Mouse (Mus musculus): ENCODE measurements around the gene Cubn. TPM values are rescaled to one million over a fixed set of nuclear protein-coding genes. Genes with fewer than 3 reads are reported as not detected.

Gene Cubn
- polyA plus RNA-seq, 1 experiment from 2014 or later: 0.32 TPM

DNA sequence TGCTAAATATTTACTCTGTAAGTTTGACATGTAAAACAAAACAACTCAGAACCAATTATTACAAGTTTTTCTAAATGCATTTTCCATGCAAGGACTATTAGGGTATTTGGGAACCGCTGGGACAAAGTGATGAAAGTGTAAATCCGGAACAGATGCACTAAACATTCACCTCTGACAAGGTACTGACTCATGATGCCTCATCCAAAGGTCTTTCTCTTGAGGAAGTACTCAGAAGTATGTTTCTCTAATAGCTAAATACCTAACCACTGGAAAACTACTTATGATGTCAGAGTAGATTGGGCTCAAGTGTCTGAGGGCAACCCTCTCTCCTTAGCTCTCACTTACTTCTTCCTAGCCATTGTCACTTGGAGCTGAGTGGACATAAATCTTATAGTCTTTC, 10.9 kb downstream of the Cubn start:
- Histone ChIP-seq H3K4me3 (replicated peaks) (no peak overlapping the region), H3K4me1 (no peaks in the 10 kb centered on the region), H3K4me2 (no peak overlapping the region), H3K9me3 (replicated peaks) (no peaks in the 10 kb centered on the region), H3K27me3 (replicated peaks) (no peaks in the 10 kb centered on the region), H3K27ac (replicated peaks) (no peak overlapping the region), H3K9ac (replicated peaks) (no peak overlapping the region), H3K36me3 (no peaks in the 10 kb centered on the region)
- no peak for ATAC-seq (ENCODE audit: low FRiP score)
- WGBS: 98% methylated on average over 2 of the region's 2 CpGs

DNA sequence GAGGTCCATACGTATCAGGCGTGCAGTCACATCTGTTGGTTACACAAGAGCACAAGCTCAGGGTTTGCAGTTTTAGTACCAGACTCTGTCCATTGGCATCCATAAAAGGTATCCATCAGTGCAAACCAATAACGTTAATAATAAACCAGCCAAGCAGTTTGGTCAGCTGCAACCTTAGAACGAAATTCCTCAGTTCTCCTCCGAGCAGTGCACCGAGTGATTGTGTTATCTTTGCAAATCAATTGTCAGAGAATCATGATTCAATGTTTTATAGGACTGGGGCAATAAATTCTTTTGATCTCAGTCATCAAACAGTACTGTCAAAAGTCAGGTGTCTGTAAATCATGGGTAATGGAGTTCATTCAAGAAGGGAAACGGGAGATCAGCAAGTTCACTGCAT, 12.4 kb downstream of the Cubn start:
- H3K36me3 ChIP-seq: no peaks in the 10 kb centered on the region
- H3K9ac ChIP-seq (replicated peaks): no peak overlapping the region
- no peak for ATAC-seq (ENCODE audit: low FRiP score)
- no peaks in the 10 kb centered on the region for H3K9me3 ChIP-seq (replicated peaks)
- no peak overlapping the region for H3K4me2 ChIP-seq
- no peak overlapping the region for H3K27ac ChIP-seq (replicated peaks)
- no peak overlapping the region for H3K4me3 ChIP-seq (replicated peaks)
- H3K27me3 ChIP-seq (replicated peaks): no peaks in the 10 kb centered on the region
- WGBS: 75% methylated on average over 7 of the region's 7 CpGs
- no peaks in the 10 kb centered on the region for H3K4me1 ChIP-seq

DNA sequence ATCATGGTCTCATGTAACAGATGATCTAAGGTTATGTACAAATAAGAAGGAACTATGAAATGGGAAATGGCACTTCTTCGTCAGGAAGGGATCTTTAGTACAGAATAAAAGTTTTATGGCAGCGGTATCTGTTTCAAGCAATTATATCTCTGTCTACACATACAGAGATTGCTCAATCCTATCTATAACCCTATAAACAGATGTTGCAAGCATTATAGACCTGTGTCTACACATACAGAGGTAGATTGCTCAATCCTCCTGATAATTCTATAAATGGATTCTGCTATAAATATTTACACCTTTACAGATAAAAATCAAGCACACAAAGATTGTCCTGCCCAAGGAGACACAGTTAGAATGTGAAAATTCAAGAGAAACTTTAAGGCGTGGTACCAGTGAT, 21.5 kb downstream of the Cubn start:
- Histone ChIP-seq H3K27ac (replicated peaks) (no peak overlapping the region), H3K27me3 (replicated peaks) (no peaks in the 10 kb centered on the region), H3K36me3 (no peaks in the 10 kb centered on the region), H3K4me3 (replicated peaks) (no peak overlapping the region), H3K4me2 (no peak overlapping the region), H3K9me3 (replicated peaks) (no peaks in the 10 kb centered on the region), H3K9ac (replicated peaks) (no peak overlapping the region), H3K4me1 (no peaks in the 10 kb centered on the region)
- no peak for ATAC-seq (ENCODE audit: low FRiP score)
- WGBS: 89% methylated on average over 3 of the region's 3 CpGs

DNA sequence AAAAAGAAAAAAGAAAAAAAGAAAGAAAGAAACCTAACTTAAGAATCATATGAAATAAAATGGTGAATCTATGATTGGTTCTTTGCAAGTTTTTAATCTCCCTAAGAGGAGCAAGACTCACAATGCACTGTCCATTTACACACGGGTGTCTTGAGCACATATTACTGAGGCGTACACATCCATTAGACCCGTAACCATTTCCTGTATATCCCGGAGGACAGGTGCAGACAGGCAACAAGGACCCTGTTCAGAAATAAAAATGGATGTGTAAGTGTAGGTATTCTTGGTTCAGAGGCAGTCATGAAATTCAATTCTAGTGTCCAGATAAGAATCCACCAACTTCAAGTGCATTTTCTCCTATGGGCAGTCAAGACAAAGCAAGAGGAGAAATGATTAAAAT, 22.0 kb downstream of the Cubn start:
- 93% methylated on average over 4 of the region's 4 CpGs for WGBS
- no peak overlapping the region for H3K9ac ChIP-seq (replicated peaks)
- no peaks in the 10 kb centered on the region for H3K36me3 ChIP-seq
- H3K4me2 ChIP-seq: no peak overlapping the region
- no peak overlapping the region for H3K4me3 ChIP-seq (replicated peaks)
- no peak for ATAC-seq (ENCODE audit: low FRiP score)
- H3K9me3 ChIP-seq (replicated peaks): no peaks in the 10 kb centered on the region
- H3K27me3 ChIP-seq (replicated peaks): no peaks in the 10 kb centered on the region
- H3K4me1 ChIP-seq: no peaks in the 10 kb centered on the region
- no peak overlapping the region for H3K27ac ChIP-seq (replicated peaks)

DNA sequence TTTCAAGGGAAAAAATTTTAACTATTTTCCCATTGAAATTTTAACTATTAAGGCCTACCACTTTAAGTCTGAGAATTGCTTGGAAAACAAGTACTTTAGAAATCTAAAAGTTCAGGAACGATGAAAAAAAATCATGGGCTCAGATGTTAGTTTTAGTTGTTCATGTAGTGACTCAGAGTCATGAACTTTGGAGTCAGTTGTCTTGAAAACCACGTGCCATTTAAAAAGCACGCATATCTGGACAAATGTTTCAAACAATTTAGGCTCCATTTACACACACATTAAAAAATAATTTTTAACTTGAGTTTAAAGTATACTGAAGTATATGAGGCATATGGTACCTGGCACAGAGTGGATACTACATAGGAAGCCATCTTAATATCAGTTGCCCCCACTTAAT, 24.9 kb downstream of the Cubn start:
- 93% methylated on average over 3 of the region's 3 CpGs for WGBS
- Histone ChIP-seq H3K4me1 (no peaks in the 10 kb centered on the region), H3K4me2 (no peak overlapping the region), H3K4me3 (replicated peaks) (no peak overlapping the region), H3K9ac (replicated peaks) (no peak overlapping the region), H3K27ac (replicated peaks) (no peak overlapping the region), H3K9me3 (replicated peaks) (no peaks in the 10 kb centered on the region), H3K36me3 (no peaks in the 10 kb centered on the region), H3K27me3 (replicated peaks) (no peaks in the 10 kb centered on the region)
- no peak for ATAC-seq (ENCODE audit: low FRiP score)

DNA sequence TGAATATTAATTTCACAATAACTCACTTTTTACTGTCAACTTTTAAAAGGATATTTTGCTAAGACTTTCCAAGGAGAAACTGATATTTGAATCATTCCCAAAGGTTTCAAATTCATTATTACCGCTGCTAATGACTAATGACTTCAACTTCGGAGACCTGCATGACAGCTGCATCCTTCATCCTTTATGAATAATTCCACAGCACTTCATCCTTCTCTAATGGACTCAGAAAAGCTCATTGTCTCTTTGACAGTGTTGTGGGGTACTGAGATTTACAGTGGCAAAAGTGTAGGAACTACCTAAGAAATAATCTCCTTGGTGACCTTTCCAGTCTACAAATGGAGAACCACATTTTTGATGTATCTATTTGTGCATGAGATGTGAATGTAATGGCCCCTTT, 33.5 kb downstream of the Cubn start:
- ATAC-seq (ENCODE audit: low FRiP score): no peak

DNA sequence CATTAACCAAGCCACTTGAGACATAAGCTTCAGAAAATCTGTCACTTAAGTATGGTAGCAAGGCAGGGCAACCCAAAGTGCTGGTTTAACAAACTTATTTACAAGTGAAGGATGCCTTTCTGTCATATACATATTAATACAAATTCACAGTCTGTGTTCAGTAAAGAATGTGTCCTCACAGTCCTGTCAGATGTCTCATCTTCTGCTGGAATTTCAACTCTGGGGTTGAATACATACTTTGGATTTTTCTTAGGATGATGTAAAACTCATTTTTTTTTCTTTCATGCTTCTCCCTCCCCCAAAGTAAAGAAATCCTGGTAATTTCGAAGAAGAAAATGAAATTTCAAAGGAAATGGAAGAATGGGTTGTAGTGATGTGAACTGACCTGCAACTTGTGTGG, 34.8 kb downstream of the Cubn start:
- H3K4me3 ChIP-seq (replicated peaks): no peak overlapping the region
- no peak overlapping the region for H3K27ac ChIP-seq (replicated peaks)
- H3K9me3 ChIP-seq (replicated peaks): no peaks in the 10 kb centered on the region
- H3K9ac ChIP-seq (replicated peaks): no peak overlapping the region
- H3K4me2 ChIP-seq: no peak overlapping the region
- WGBS: 88% methylated on average over 1 of the region's 1 CpGs
- no peaks in the 10 kb centered on the region for H3K4me1 ChIP-seq
- H3K27me3 ChIP-seq (replicated peaks): no peaks in the 10 kb centered on the region
- ATAC-seq (ENCODE audit: low FRiP score): no peak
- no peaks in the 10 kb centered on the region for H3K36me3 ChIP-seq

More for the DNA sequence above, 33.5 kb downstream of the Cubn start:
- no peak overlapping the region for H3K4me2 ChIP-seq
- H3K9me3 ChIP-seq (replicated peaks): no peaks in the 10 kb centered on the region
- no peaks in the 10 kb centered on the region for H3K27me3 ChIP-seq (replicated peaks)
- no peaks in the 10 kb centered on the region for H3K36me3 ChIP-seq
- H3K4me1 ChIP-seq: no peaks in the 10 kb centered on the region
- WGBS: 70% methylated on average over 2 of the region's 2 CpGs
- no peak overlapping the region for H3K4me3 ChIP-seq (replicated peaks)
- H3K9ac ChIP-seq (replicated peaks): no peak overlapping the region
- H3K27ac ChIP-seq (replicated peaks): no peak overlapping the region

DNA sequence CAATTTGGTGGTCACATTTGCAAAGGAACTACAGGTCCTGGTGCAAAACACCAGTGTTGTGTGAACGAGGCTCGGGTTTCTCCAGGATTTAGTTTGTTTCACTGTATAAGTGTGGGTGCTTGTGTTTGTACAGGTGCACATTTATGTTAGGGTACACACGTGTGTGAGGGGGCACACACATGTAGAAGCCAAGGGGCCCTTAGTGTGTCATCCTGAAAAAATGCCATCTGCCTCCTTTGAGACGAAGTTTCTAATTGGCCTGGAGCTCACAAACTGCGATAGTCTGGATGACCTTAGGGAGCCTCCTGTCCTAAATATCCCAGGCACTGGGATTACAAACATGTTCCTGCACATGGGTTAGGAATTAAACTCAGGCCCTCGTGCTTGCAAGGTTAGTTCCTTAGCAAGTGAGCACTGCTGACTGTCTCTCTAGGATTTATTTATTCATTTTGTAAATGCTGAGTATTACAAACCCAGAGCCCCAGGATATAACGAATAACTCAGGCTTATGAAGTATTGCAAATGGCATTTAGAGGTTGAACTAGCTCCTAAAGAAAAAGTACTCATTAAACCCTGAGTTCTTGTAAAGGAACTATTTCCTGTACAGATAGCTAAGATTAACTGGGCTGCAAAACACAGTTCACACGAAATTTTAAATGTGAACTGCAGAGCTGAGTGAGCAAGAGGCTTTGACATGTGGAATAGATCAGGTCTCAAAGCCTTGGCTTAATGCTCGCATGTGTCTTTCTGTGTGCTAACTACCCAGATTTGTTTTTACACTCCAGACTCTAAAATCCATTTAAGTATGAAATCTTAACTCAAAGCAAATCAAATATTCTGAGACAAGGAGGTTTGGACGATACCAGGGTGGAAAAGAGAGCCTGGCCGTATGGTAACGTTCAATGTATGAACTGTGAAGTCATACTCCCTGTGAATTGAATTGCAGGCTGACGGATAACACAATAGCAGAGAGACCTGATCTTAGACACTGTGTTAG, 39.8 kb downstream of the Cubn start:
- Histone ChIP-seq H3K4me2 (no peak overlapping the region), H3K9ac (replicated peaks) (no peak overlapping the region), H3K27me3 (replicated peaks) (no peaks in the 10 kb centered on the region), H3K9me3 (replicated peaks) (no peaks in the 10 kb centered on the region), H3K4me1 (no peaks in the 10 kb centered on the region), H3K36me3 (no peaks in the 10 kb centered on the region), H3K4me3 (replicated peaks) (no peak overlapping the region), H3K27ac (replicated peaks) (no peak overlapping the region)
- 66% methylated on average over 13 of the region's 13 CpGs for WGBS
- no peak; the same call in 1 of the 2 replicates for ATAC-seq (ENCODE audit: low FRiP score)

DNA sequence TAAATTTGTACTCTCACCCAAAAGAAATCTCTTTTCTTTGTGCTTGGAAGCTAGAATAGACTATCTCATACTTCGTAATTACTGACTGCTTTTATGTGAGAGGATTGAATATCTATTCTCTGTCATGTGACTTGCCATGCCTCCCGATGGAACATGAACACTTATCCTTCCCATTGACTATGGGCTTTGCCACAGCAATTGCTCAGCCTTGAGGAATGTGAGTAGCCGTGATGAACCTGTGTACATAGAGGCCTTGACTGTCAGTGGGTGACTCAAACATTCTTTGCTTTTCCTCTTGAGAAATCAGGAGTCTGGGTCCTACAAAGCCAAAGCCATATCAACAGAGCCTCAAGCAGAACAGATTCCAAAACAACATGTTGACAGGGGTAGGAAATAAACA, 40.7 kb downstream of the Cubn start:
- Histone ChIP-seq H3K4me3 (replicated peaks) (no peak overlapping the region), H3K27me3 (replicated peaks) (no peaks in the 10 kb centered on the region), H3K9me3 (replicated peaks) (no peaks in the 10 kb centered on the region), H3K9ac (replicated peaks) (no peak overlapping the region), H3K4me2 (no peak overlapping the region), H3K36me3 (no peaks in the 10 kb centered on the region), H3K4me1 (no peaks in the 10 kb centered on the region), H3K27ac (replicated peaks) (no peak overlapping the region)
- no peak for ATAC-seq (ENCODE audit: low FRiP score)
- 50% methylated on average over 3 of the region's 3 CpGs for WGBS

DNA sequence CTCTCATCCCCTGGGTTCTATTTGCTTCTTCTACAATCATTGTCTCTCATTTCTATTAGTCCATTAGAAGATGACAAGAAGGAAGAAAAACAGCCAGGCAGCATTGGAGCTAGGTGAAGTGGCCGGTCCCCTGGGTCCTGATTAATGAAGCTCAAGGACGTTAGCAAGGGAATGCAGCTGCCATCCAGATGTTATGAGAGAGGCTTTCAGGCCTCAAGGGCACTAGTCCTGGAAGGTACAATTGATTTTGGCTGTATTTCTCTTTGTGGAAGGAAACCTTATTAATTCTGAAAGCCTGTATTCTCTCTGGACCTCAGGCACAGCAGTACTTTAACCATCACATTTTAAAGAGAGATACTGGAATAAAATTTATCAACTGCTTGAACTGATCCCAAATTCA, 41.1 kb downstream of the Cubn start:
- Histone ChIP-seq H3K27me3 (replicated peaks) (no peaks in the 10 kb centered on the region), H3K27ac (replicated peaks) (no peak overlapping the region), H3K9ac (replicated peaks) (no peak overlapping the region), H3K9me3 (replicated peaks) (no peaks in the 10 kb centered on the region), H3K4me1 (no peaks in the 10 kb centered on the region), H3K36me3 (no peaks in the 10 kb centered on the region), H3K4me2 (no peak overlapping the region), H3K4me3 (replicated peaks) (no peak overlapping the region)
- WGBS: 49% methylated on average over 2 of the region's 2 CpGs
- no peak for ATAC-seq (ENCODE audit: low FRiP score)

DNA sequence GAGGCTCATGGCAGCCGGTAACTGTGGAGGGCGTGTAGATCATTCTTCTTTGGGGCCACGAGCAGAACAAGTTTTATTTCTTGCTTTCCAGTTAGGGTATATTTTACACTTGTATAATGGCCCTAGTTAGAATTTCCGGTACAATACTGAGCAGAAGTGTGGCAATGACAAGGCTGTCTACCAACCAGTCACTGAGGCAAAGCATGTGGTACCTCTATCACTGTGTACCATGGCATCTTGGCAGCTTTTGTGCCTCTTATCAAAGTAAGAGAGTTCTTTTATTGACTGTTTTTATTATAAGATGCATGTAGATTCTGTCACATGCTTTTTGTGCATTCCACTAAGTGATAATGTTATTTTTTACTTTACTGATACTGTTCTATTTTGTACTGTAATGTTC, 46.5 kb downstream of the Cubn start:
- no peak overlapping the region for H3K4me3 ChIP-seq (replicated peaks)
- 92% methylated on average over 4 of the region's 4 CpGs for WGBS

DNA sequence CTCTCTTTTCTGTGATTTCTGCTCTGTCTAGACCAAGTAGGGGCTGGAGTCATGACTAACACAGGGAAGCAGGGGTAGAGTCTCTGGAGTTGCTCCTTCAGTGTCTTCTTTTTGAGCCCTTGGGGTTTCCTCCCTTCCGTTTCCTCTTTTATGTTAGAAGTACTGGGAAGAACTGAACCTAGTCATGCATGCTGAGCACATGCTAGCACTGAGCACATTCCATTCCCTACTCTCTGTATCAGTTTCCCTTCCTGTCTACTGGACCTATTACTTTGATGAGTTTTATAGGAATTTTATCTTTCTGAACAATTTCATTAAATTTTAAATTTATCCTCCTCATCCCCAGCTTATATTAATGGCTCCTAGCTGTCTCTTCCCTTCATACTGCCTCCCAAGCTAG, 52.6 kb downstream of the Cubn start:
- Histone ChIP-seq H3K4me3 (replicated peaks) (no peak overlapping the region), H3K9ac (replicated peaks) (no peak overlapping the region), H3K27ac (replicated peaks) (no peak overlapping the region), H3K4me2 (no peak overlapping the region), H3K36me3 (no peaks in the 10 kb centered on the region), H3K4me1 (no peaks in the 10 kb centered on the region), H3K27me3 (replicated peaks) (no peaks in the 10 kb centered on the region), H3K9me3 (replicated peaks) (no peaks in the 10 kb centered on the region)
- ATAC-seq (ENCODE audit: low FRiP score): no peak
- 56% methylated on average over 1 of the region's 1 CpGs for WGBS

More for the DNA sequence above, 46.5 kb downstream of the Cubn start:
- Histone ChIP-seq H3K36me3 (no peaks in the 10 kb centered on the region), H3K4me2 (no peak overlapping the region), H3K27ac (replicated peaks) (no peak overlapping the region), H3K9ac (replicated peaks) (no peak overlapping the region), H3K4me1 (no peaks in the 10 kb centered on the region), H3K27me3 (replicated peaks) (no peaks in the 10 kb centered on the region), H3K9me3 (replicated peaks) (no peaks in the 10 kb centered on the region)
- ATAC-seq (ENCODE audit: low FRiP score): no peak

Data from neural tube, embryonic 15.5 days (tissue).